Mouse (Mus musculus): ENCODE data around the gene Arrdc1. TPM values are rescaled to one million over a fixed set of nuclear protein-coding genes. Genes with fewer than 3 reads are reported as not detected.
"Not testable (repeated sequence)": the region's sequence is repeated elsewhere in the genome, so short reads cannot be mapped to it uniquely, and the experiment has no call there.

Arrdc1 gene
- polyA plus RNA-seq, 1 experiment from 2014 or later: 35.7 TPM

GRCm38 (mm10) chr2:24949421-24950188 is 14.6 kb upstream of the Arrdc1 start, which contains the start of gene Zmynd19:
Zmynd19 (plus strand) TSS chr2:24949792.
- WGBS: under 1% methylated on average over 101 of the region's 108 CpGs
- peaks cover 19% of the 10 kb centered on the region for H3K4me1 ChIP-seq
- H3K36me3 ChIP-seq (replicated peaks): peaks cover 22% of the 10 kb centered on the region
- peak within 1 kb of the TSS; percentile 71 for H3K4me3 ChIP-seq
- peak within 1 kb of the TSS; percentile 82 for H3K9ac ChIP-seq
- H3K4me2 ChIP-seq: peak within 1 kb of the TSS; percentile 87
- no peaks in the 10 kb centered on the region for H3K9me3 ChIP-seq
- H3K27ac ChIP-seq: peak within 1 kb of the TSS; percentile 77
- H3K27me3 ChIP-seq (replicated peaks): no peaks in the 10 kb centered on the region
- peak; percentile 98 for ATAC-seq (replicated peaks)

- not testable (repeated sequence) for H3K4me3 ChIP-seq; H3K36me3 ChIP-seq (replicated peaks); H3K27me3 ChIP-seq (replicated peaks); H3K4me1 ChIP-seq; H3K9ac ChIP-seq; H3K4me2 ChIP-seq; H3K9me3 ChIP-seq; ATAC-seq (replicated peaks); H3K27ac ChIP-seq
- WGBS: 47% methylated on average over 2 of the region's 2 CpGs
Measured at GRCm38 (mm10) chr2:24944304-24944703, 9.3 kb upstream of the Arrdc1 start.

DNA sequence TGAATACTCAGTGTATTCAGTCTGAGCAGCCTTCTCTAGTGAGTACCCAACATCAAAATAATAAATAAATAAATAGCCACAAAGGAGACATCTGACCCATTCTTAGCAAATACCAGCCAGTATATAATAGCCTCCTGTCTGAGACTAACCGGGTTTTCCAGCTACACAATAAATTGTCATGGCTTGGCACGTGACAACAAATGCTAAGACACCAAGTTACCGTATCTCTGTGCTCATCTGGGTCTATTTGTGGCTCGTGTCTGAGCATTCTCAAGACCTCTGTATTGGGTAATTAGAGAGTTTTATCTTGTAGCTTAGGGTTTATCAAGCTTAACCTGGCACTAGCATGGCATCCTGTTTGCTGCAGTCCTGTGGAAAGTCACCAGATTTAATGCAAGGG is 7.0 kb upstream of the Arrdc1 start:
- H3K4me1 ChIP-seq: no peaks in the 10 kb centered on the region
- 75% methylated on average over 4 of the region's 4 CpGs for WGBS
- no peaks in the 10 kb centered on the region for H3K27me3 ChIP-seq (replicated peaks)
- H3K4me3 ChIP-seq: no peak overlapping the region
- no peak overlapping the region for H3K4me2 ChIP-seq
- H3K27ac ChIP-seq: no peak overlapping the region
- H3K9me3 ChIP-seq: no peaks in the 10 kb centered on the region
- no peak for ATAC-seq (replicated peaks)
- H3K36me3 ChIP-seq (replicated peaks): no peaks in the 10 kb centered on the region
- no peak overlapping the region for H3K9ac ChIP-seq

DNA sequence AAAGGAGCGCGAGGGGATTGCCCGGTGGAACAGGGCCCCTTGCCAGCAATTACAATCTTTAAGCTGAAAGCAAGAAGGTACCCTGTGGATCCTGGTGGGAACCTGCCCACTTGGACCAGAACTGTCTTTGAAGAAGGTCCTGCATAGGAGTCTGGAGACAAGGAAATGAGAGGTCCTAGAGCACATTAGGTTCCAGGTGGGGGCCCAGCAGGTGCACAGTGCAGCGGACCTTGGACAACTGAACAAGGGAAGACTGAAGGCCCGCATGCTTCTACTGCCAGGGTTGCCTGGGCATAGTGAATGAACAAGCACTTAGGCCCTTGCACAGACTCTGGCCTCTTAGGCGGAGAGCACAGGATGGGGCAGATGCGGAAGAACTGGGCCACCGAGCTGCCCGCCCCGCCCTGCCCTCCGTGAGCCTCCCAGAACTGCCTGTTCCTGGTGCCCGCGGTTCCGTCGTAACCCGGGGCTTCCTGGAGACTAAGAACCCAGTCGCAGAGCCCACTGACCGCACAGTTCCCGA is 550 bp downstream of the Arrdc1 start:
- Histone ChIP-seq H3K4me1 (peaks cover 21% of the 10 kb centered on the region), H3K36me3 (replicated peaks) (no peaks in the 10 kb centered on the region), H3K9me3 (no peaks in the 10 kb centered on the region), H3K4me2 (peak overlapping the region; percentile 89), H3K9ac (peak overlapping the region; percentile 59), H3K27ac (peak overlapping the region; percentile 53), H3K4me3 (peak overlapping the region; percentile 55), H3K27me3 (replicated peaks) (no peaks in the 10 kb centered on the region)
- 5% methylated on average over 19 of the region's 19 CpGs for WGBS
- ATAC-seq (replicated peaks): peak; percentile 63

- peaks cover 15% of the 10 kb centered on the region for H3K4me1 ChIP-seq
- WGBS: 89% methylated on average over 5 of the region's 5 CpGs
- H3K9ac ChIP-seq: no peak overlapping the region
- H3K27ac ChIP-seq: no peak overlapping the region
- no peak for ATAC-seq (replicated peaks)
- H3K9me3 ChIP-seq: no peaks in the 10 kb centered on the region
- no peaks in the 10 kb centered on the region for H3K36me3 ChIP-seq (replicated peaks)
- no peak overlapping the region for H3K4me3 ChIP-seq
- no peak overlapping the region for H3K4me2 ChIP-seq
- no peaks in the 10 kb centered on the region for H3K27me3 ChIP-seq (replicated peaks)
Measured at GRCm38 (mm10) chr2:24929593-24929992, 5.5 kb downstream of the Arrdc1 start.

DNA sequence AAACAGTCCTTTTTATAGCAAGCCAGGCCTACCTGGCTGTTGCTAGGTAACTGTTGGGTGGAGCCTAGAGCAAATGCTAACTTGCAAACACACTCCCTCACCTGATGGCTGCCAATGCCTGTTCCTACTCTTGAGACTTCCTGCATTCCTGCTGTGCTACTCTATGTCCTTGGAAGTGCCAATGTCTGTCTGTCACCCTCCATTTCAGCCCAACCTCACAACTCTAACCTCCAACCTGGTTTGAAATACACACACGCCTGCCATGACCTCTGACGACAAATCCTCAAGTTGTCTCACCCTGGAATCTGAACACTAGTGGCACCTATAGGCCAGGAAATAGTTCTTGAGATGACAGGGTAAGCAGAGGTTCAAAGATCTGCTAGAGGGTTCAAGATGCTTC is 5.9 kb downstream of the Arrdc1 start:
- no peak for ATAC-seq (replicated peaks)
- Histone ChIP-seq H3K4me1 (peaks cover 11% of the 10 kb centered on the region), H3K4me3 (no peak overlapping the region), H3K9ac (no peak overlapping the region), H3K27me3 (replicated peaks) (no peaks in the 10 kb centered on the region), H3K4me2 (no peak overlapping the region), H3K27ac (no peak overlapping the region), H3K9me3 (no peaks in the 10 kb centered on the region), H3K36me3 (replicated peaks) (no peaks in the 10 kb centered on the region)
- WGBS: 70% methylated on average over 2 of the region's 2 CpGs

GRCm38 (mm10) chr2:24927810-24928479 is 7.1 kb downstream of the Arrdc1 start:
- Histone ChIP-seq H3K9me3 (no peaks in the 10 kb centered on the region), H3K4me1 (no peaks in the 10 kb centered on the region), H3K27me3 (replicated peaks) (no peaks in the 10 kb centered on the region), H3K36me3 (replicated peaks) (no peaks in the 10 kb centered on the region), H3K9ac (no peak overlapping the region), H3K4me2 (no peak overlapping the region), H3K4me3 (no peak overlapping the region), H3K27ac (no peak overlapping the region)
- ATAC-seq (replicated peaks): no peak
- 72% methylated on average over 4 of the region's 4 CpGs for WGBS

- Histone ChIP-seq H3K4me3 (no peak overlapping the region), H3K4me2 (no peak overlapping the region), H3K4me1 (no peaks in the 10 kb centered on the region), H3K27ac (no peak overlapping the region), H3K36me3 (replicated peaks) (no peaks in the 10 kb centered on the region), H3K9ac (no peak overlapping the region), H3K9me3 (no peaks in the 10 kb centered on the region), H3K27me3 (replicated peaks) (no peaks in the 10 kb centered on the region)
- ATAC-seq (replicated peaks): no peak
- 80% methylated on average over 7 of the region's 7 CpGs for WGBS
Measured at GRCm38 (mm10) chr2:24926965-24927358, 8.1 kb downstream of the Arrdc1 start.

GRCm38 (mm10) chr2:24926345-24926964 is 8.6 kb downstream of the Arrdc1 start:
- Histone ChIP-seq H3K36me3 (replicated peaks) (no peaks in the 10 kb centered on the region), H3K9me3 (no peaks in the 10 kb centered on the region), H3K4me3 (no peak overlapping the region), H3K27me3 (replicated peaks) (no peaks in the 10 kb centered on the region), H3K9ac (no peak overlapping the region), H3K4me1 (no peaks in the 10 kb centered on the region), H3K27ac (no peak overlapping the region), H3K4me2 (no peak overlapping the region)
- no peak for ATAC-seq (replicated peaks)
- 92% methylated on average over 9 of the region's 9 CpGs for WGBS

DNA sequence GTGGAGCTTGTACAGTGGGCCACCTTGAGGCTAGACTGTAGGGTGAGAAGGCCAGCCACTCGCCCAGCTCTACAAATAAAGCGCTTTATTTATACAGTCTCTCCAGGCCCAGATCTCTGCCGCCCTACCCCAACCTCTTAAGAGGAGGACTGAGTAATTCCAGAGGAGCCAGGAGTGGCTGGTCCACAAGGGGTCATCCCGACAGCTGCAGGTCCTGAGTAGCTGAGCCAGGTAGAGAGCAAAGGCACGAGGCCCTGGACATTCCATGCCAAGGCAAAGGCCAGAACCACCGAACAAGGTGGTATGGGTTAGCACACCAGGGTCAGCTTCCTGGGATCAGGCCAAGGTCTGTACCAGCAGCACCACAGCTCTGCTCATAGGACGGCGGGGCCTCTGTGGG is 9.8 kb downstream of the Arrdc1 start:
- Histone ChIP-seq H3K27me3 (replicated peaks) (no peaks in the 10 kb centered on the region), H3K27ac (no peak overlapping the region), H3K4me3 (no peak overlapping the region), H3K4me1 (no peaks in the 10 kb centered on the region), H3K9me3 (no peaks in the 10 kb centered on the region), H3K36me3 (replicated peaks) (no peaks in the 10 kb centered on the region), H3K9ac (no peak overlapping the region), H3K4me2 (no peak overlapping the region)
- no peak for ATAC-seq (replicated peaks)
- 88% methylated on average over 8 of the region's 8 CpGs for WGBS

DNA sequence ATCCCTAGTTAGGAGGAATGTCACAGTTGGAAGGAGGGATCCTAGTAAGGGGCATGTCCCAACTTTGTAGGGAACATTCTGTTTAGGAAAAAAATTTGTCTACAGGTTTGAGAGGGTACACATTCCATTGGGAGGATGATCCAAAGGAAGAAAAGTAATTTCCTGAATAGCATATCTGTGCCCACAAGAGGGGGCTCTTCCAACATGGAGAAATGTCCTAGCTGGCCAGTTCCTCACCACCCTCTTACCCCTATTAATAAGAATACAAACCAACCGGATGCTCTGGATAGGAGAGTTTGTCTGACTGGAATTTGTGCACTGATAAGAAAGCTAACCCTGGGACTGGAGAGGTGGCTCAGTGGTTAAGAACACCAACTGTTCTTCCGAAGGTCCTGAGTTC is 11.5 kb downstream of the Arrdc1 start:
- Histone ChIP-seq H3K4me1 (peaks cover 3% of the 10 kb centered on the region; the same call in 1 of the 2 replicates), H3K4me3 (no peak overlapping the region), H3K4me2 (no peak overlapping the region), H3K36me3 (replicated peaks) (no peaks in the 10 kb centered on the region), H3K27me3 (replicated peaks) (no peaks in the 10 kb centered on the region), H3K9me3 (no peaks in the 10 kb centered on the region), H3K27ac (no peak overlapping the region), H3K9ac (no peak overlapping the region)
- ATAC-seq (replicated peaks): no peak
- WGBS: 53% methylated on average over 2 of the region's 2 CpGs

- Histone ChIP-seq H3K27me3 (replicated peaks) (no peaks in the 10 kb centered on the region), H3K4me1 (peaks cover 21% of the 10 kb centered on the region), H3K27ac (peak overlapping the region; percentile 98), H3K36me3 (replicated peaks) (no peaks in the 10 kb centered on the region), H3K9ac (peak overlapping the region; percentile 97), H3K4me2 (peak overlapping the region; percentile 74), H3K9me3 (no peaks in the 10 kb centered on the region), H3K4me3 (peak overlapping the region; percentile 98)
- whole genome bisulfite sequencing: 9% methylated on average over 8 of the region's 8 CpGs
- ATAC-seq (replicated peaks): peak; percentile 60
Measured at GRCm38 (mm10) chr2:24919839-24920175, 15.2 kb downstream of the Arrdc1 start.

All from midbrain, embryonic 15.5 days (tissue).